Mouse (Mus musculus): Measurements from ENCODE around the gene Vkorc1l1. TPM values are rescaled to one million over a fixed set of nuclear protein-coding genes. Genes with fewer than 3 reads are reported as not detected.
A peak's percentile ranks its signal among the peaks of the same experiment; 100 is the strongest.

Vkorc1l1 gene
- polyA plus RNA-seq, 1 experiment, result not detected

DNA sequence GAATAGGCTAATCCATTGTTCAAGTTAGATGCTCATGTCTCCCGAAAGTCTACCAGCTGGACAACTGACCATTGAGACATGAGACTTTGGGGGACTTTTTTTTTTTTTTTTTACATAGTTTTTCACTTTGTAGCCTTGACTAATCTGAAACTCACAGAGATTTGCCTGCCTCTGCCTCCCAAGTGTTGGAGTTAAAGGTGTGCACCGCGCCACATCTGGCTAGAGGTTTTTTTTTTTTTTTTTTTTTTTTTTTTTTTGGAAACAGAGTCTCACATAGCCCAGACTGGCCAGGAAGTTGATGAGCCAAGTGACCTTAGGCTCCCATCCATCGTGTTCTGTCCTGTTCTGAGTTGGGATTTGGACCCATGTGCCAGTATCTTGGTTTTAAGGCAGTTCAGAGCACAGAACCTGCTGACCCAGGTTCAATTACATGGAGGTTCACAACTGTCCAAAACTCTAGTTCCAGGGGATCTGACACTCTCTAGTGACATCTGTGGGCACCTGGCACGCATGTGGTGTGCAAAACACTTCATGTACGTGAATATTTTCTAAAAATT lies 66.3 kb downstream of the Vkorc1l1 start:
- Histone ChIP-seq H3K27ac (ENCODE audit: insufficient read depth, low read depth, low read length) (no peak overlapping the region), H3K4me1 (ENCODE audit: control insufficient read depth, insufficient read depth, low read length) (no peaks in the 10 kb centered on the region), H3K4me3 (ENCODE audit: insufficient read depth, low read depth, low read length) (no peak overlapping the region)
- 83% methylated on average over 6 of the region's 6 CpGs for WGBS
- no peak for TF ChIP-seq CTCF (IDR thresholded peaks at IDR 0.05; ENCODE audit: insufficient read depth, low read depth, low read length)

DNA sequence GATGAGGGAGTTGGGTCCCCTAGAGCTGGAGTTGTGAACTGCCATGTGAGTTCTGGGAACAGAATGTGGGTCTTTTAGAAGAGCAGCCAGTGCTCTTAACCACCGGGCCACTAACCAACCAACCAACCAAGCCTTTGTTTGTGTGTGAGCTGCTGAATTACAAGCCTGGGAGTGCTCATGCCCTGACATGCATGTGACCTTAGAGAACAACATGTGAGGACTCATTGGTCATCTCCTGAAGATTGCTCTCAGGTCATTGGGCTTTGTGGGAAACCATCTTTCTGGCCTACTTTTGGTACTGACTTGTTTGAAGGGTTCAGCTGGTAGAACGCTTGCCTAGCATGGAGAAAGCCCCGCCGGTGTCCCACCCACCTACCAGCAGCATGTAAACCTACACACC lies 68.0 kb downstream of the Vkorc1l1 start:
- Histone ChIP-seq H3K27ac (ENCODE audit: insufficient read depth, low read depth, low read length) (no peak overlapping the region), H3K4me3 (ENCODE audit: insufficient read depth, low read depth, low read length) (no peak overlapping the region), H3K4me1 (ENCODE audit: control insufficient read depth, insufficient read depth, low read length) (no peaks in the 10 kb centered on the region)
- no peak for TF ChIP-seq POLR2A (IDR thresholded peaks at IDR 0.05; ENCODE audit: insufficient read depth, low read depth, low read length)
- WGBS, result 97% methylated on average over 4 of the region's 4 CpGs

DNA sequence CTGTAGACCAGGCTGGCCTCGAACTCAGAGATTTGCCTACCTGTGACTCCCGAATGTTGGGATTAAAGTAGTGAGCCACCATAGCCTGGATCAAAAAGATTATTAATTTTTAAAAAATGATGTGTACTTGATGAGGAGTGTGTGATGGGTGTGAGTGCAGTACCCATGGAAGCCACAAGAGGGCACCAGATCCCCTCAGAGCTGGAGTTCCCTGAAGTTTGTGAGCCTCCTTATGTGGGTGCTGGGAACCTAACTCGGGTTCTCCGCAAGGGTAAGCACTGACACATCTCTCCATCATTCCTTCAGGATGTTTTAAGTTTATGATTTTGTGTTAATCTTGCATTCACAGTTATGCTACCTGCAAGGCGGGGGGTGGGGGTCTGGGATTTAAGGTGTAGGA lies 69.2 kb downstream of the Vkorc1l1 start:
- Histone ChIP-seq H3K4me3 (ENCODE audit: insufficient read depth, low read depth, low read length) (no peak overlapping the region), H3K27ac (ENCODE audit: insufficient read depth, low read depth, low read length) (no peak overlapping the region), H3K4me1 (ENCODE audit: control insufficient read depth, insufficient read depth, low read length) (no peaks in the 10 kb centered on the region)
- peak; percentile 14; the same call in 1 of the 2 replicates for TF ChIP-seq CTCF (IDR thresholded peaks at IDR 0.05; ENCODE audit: insufficient read depth, low read depth, low read length)
- no peak for TF ChIP-seq POLR2A (IDR thresholded peaks at IDR 0.05; ENCODE audit: insufficient read depth, low read depth, low read length)
- WGBS, result 94% methylated on average over 5 of the region's 5 CpGs

DNA sequence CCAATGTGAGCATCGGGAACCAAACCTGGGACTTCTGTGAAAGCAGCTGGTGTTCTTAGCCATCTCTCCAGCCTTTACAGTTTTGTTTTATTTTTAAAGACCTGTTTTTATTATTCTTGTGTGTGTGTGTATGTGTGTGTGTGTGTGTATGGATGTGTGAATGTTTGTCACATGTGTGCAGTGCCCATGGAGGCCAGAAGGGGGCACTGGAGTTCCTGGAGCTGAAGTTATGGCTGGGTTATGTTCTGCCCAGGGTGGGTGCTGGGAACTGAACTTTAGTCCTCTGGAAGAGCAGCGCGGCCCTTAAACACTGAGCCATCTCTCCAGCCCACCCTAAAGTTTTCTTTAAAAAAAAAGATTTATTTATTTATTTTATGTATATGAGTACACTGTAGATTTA lies 73.3 kb downstream of the Vkorc1l1 start:
- H3K27ac ChIP-seq (ENCODE audit: insufficient read depth, low read depth, low read length), result no peak overlapping the region
- 96% methylated on average over 3 of the region's 3 CpGs for WGBS
- H3K4me1 ChIP-seq (ENCODE audit: control insufficient read depth, insufficient read depth, low read length), result no peaks in the 10 kb centered on the region
- no peak for TF ChIP-seq POLR2A (IDR thresholded peaks at IDR 0.05; ENCODE audit: insufficient read depth, low read depth, low read length)
- TF ChIP-seq CTCF (IDR thresholded peaks at IDR 0.05; ENCODE audit: insufficient read depth, low read depth, low read length), result no peak
- no peak overlapping the region for H3K4me3 ChIP-seq (ENCODE audit: insufficient read depth, low read depth, low read length)

DNA sequence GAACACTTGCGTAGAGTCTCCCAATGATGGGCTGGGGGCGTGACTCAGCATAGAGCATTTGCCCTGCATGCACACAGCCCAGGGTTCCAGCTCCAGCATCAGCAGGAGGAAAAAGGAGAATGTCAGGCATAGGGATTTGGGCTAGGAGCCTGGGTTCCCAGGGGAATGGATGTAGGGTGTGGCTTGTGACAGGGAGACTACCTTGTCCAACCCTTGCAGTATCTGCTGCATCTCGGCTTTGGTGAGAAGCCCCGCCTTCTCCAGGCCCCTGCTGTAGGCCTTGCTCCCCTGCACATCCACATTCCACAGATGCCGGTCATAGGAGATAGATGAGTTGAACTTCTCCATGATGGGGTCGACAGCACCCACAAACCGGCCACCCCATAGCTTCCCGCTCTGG lies 77.7 kb downstream of the Vkorc1l1 start:
- peaks cover 10% of the 10 kb centered on the region; the same call in 1 of the 2 replicates for H3K4me1 ChIP-seq (ENCODE audit: control insufficient read depth, insufficient read depth, low read length)
- no peak for TF ChIP-seq POLR2A (IDR thresholded peaks at IDR 0.05; ENCODE audit: insufficient read depth, low read depth, low read length)
- TF ChIP-seq CTCF (IDR thresholded peaks at IDR 0.05; ENCODE audit: insufficient read depth, low read depth, low read length), result no peak
- 92% methylated on average over 8 of the region's 8 CpGs for WGBS
- H3K27ac ChIP-seq (ENCODE audit: insufficient read depth, low read depth, low read length), result no peak overlapping the region
- no peak overlapping the region for H3K4me3 ChIP-seq (ENCODE audit: insufficient read depth, low read depth, low read length)

DNA sequence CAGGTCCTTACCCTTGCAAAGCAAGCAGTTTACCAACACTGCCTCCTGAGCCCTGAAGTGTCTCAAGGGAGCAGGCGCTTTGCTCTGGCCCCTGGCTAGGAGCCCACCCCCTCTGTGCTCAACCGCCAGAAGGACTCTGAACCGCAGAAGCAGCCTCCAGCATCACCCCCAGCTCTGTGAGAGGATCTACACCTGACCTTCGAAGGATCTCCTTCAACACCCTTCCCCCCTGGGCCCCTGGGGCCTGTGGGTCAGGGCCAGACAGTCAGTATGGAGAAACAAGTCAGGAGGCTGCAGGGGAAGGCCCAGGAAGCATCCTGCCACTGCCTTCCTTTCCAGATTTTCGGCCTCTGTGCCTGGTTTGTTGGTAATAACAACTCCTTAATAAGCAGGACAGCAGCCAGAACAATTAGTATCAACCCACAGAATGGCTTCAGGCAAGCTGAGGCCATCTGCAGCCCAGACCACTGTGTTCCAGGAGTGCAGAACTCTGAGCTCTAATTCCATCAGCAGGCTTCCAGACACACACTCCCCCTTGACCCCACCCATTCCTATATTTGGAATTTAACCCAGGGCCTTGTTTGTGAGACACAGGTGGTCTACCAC lies 79.7 kb downstream of the Vkorc1l1 start:
- Histone ChIP-seq H3K4me3 (ENCODE audit: insufficient read depth, low read depth, low read length) (no peak overlapping the region), H3K4me1 (ENCODE audit: control insufficient read depth, insufficient read depth, low read length) (peaks cover 10% of the 10 kb centered on the region; the same call in 1 of the 2 replicates), H3K27ac (ENCODE audit: insufficient read depth, low read depth, low read length) (no peak overlapping the region)
- WGBS, result 60% methylated on average over 5 of the region's 5 CpGs
- TF ChIP-seq CTCF (IDR thresholded peaks at IDR 0.05; ENCODE audit: insufficient read depth, low read depth, low read length) (no peak), POLR2A (IDR thresholded peaks at IDR 0.05; ENCODE audit: insufficient read depth, low read depth, low read length) (no peak)

DNA sequence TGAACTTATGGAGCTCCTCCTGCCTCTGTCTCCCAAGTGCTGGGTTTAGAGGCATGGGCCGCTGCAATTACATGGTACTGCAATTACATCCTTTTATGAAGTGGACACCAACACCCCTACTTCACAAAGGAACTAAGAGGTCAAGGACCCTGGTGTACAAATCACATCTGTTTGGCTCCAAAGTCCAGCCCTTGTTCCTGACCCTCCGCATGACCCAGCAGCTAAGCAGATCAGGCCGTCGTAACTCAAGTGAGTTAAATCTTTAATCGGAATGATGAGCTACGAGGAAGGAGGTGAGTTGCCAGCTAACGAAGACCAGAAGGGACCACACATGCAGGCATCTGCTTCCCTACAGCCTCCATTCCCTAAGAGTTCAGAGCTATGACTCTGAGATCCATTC lies 80.6 kb downstream of the Vkorc1l1 start:
- WGBS, result 88% methylated on average over 7 of the region's 7 CpGs

DNA sequence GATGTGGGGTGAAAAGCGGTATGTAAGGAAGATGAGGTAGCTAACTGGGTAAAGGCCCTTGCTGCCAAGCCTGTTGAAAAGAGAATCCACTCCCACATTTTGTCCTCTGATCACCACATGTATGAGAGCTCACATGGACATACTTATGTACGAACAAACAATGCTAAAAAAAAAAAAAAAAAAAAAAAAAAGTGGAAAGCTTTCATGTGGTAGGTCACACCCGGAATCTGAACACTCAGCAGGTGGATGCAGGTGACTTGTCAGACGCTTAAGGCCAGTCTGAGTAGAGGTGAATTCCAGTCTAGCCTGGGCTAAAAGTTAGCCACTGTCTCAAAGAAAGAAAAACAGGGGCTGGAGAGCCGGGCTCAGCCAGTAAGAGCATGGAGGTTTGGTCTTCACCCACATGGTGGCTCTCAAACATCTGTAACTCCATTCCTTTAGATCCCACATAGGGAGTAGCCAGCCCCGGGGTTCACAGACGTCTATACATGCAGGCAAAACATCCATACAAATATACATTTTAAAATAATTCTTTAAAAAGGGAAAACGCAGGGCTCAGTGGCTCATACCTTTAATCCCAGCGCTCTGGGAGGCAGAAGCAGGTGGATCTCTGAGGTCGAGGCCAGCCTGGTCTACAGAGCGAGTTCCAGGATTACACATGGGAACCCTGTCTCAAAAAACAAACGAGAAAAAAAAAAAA lies 81.4 kb downstream of the Vkorc1l1 start:
- 39% methylated on average over 12 of the region's 12 CpGs for WGBS
- TF ChIP-seq POLR2A (IDR thresholded peaks at IDR 0.05; ENCODE audit: insufficient read depth, low read depth, low read length), result no peak
- TF ChIP-seq CTCF (IDR thresholded peaks at IDR 0.05; ENCODE audit: insufficient read depth, low read depth, low read length), result no peak
- Histone ChIP-seq H3K4me3 (ENCODE audit: insufficient read depth, low read depth, low read length) (no peak overlapping the region), H3K4me1 (ENCODE audit: control insufficient read depth, insufficient read depth, low read length) (peaks cover 10% of the 10 kb centered on the region; the same call in 1 of the 2 replicates), H3K27ac (ENCODE audit: insufficient read depth, low read depth, low read length) (no peak overlapping the region)

More for the DNA sequence above, 80.6 kb downstream of the Vkorc1l1 start:
- Histone ChIP-seq H3K27ac (ENCODE audit: insufficient read depth, low read depth, low read length) (no peak overlapping the region), H3K4me1 (ENCODE audit: control insufficient read depth, insufficient read depth, low read length) (peaks cover 10% of the 10 kb centered on the region; the same call in 1 of the 2 replicates), H3K4me3 (ENCODE audit: insufficient read depth, low read depth, low read length) (no peak overlapping the region)
- TF ChIP-seq POLR2A (IDR thresholded peaks at IDR 0.05; ENCODE audit: insufficient read depth, low read depth, low read length) (no peak), CTCF (IDR thresholded peaks at IDR 0.05; ENCODE audit: insufficient read depth, low read depth, low read length) (no peak)

DNA sequence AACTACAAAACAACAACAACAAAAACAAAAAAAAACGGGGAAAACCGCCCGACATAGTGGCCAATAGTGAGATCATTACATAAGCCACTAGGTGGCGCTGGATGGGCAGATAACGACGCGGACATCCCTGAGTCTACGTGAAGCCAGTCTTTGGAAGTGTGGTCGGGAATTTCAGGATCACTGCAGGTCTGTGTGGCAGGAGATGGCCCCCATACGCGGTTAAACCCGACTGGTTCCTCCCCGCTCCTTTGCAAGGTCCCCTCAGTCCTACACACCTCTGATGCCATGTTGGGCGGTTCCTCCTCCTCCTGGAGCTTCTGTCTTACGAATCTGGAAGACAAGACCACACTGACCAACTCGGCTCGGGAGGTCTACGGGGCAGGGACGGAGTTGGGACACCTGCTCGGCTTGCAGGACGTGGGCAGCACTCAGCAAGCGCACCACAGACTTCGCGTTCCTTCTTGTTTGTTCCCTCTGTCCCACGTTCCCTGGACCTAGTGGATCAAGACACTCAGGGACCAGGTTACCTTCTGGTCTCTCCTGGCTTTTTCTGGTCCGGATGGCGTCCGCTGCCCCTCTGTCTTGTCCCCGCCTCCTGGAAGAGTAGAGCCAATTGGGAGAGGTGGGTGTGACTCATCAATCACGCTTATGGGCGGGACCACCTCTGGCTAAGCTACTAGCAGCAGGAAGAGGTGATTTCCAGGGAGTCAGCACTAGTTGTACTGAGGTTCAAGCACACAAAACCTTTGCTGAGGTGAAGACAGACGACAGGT lies 82.2 kb downstream of the Vkorc1l1 start:
- H3K4me3 ChIP-seq (ENCODE audit: insufficient read depth, low read depth, low read length), result peak overlapping the region; percentile 51
- no peak overlapping the region for H3K27ac ChIP-seq (ENCODE audit: insufficient read depth, low read depth, low read length)
- under 1% methylated on average over 32 of the region's 32 CpGs for WGBS
- TF ChIP-seq CTCF (IDR thresholded peaks at IDR 0.05; ENCODE audit: insufficient read depth, low read depth, low read length), result peak; percentile 39; the same call in 1 of the 2 replicates
- no peak for TF ChIP-seq POLR2A (IDR thresholded peaks at IDR 0.05; ENCODE audit: insufficient read depth, low read depth, low read length)
- H3K4me1 ChIP-seq (ENCODE audit: control insufficient read depth, insufficient read depth, low read length), result peaks cover 10% of the 10 kb centered on the region; the same call in 1 of the 2 replicates

All from olfactory bulb, adult 2 months (tissue).